Mouse (Mus musculus) stomach, postnatal 0 days (tissue): Measurements from ENCODE around the gene Trmt10b.

Experiments used
- CTCF ChIP-seq: IDR thresholded peaks from 2 replicates; pipeline ENCODE4 v1.5.1; 2016; ENCODE audit warnings: antibody characterized with exemption, low read depth, mild to moderate bottlenecking, moderate library complexity
- EP300 ChIP-seq: optimal IDR thresholded peaks from 2 replicates; pipeline ENCODE3; 2016; ENCODE audit warnings: antibody characterized with exemption

- TF ChIP-seq CTCF: no peak
- TF ChIP-seq EP300: no peak
Observed at GRCm38 (mm10) chr4:45259232-45259832, 37.6 kb upstream of the Trmt10b start.
